Mouse (Mus musculus): ENCODE results near the gene Rho.

Rho gene

DNA sequence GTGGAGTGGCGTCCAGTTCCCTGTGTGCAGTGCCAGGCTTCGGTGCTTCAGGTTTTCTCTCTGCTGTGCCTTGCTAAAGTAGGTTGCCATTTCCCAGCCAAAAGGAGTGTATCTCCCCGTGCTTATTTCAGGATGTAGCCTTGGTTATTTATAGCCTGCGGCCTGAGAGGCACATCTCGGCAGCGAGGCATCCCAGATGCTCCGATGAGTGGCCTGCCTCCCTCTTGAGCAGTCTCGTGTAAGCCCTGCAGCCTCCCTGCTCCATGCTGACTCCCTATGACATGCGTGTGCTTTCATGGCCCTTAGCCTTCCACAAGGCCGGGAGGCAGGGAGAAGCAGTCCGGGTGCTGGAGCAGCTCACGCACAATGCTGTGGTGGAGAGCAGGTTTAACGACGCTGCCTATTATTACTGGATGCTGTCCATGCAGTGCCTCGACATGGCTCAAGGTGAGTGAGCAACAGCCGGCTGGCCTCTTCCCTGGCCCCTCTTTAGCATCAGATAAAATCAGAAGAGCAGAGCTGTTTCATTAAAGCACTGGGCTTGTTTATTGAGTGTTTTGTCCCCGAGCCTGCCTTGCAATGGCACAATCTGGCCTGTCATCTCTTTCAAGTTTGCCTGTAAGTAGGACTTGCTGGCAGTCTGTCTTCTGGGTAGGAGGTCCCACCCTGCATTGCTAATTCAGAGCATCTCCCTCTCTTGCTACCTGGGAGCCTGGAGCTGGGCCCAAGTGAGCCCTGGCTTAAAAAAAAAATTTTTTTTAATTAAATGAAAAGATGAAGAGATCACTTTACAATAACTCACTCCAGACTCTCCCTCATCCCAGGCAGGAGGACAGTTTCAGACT is 15.7 kb upstream of the Rho start:
- no peak for DNase-seq (ENCODE audit: low spot score)

GRCm38 (mm10) chr6:115916611-115917010 is 14.9 kb upstream of the Rho start:
- DNase-seq (ENCODE audit: low spot score): no peak

DNA sequence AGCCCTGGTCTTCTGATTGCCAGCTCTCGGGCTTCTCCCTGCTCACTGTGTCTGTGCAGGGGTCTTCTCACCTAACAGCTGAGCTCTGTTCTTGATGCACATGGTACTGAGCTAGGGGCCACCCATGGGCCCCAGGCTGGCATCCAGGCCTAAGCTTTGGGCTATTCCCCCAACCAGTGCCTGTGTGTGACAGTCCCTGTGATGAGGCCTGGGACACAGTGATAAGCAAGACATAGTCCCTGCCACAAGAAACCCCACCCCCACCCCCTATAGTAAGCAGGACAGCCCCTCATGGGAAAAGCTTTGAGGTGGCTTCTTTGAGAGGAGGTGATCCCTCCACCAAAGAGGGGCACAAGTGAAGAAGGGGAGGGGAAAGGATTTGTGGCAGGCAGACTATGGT is 12.9 kb upstream of the Rho start:
- DNase-seq (ENCODE audit: low spot score): no peak

- DNase-seq (ENCODE audit: low spot score): no peak
Measured at GRCm38 (mm10) chr6:115919876-115920275, 11.7 kb upstream of the Rho start.

DNA sequence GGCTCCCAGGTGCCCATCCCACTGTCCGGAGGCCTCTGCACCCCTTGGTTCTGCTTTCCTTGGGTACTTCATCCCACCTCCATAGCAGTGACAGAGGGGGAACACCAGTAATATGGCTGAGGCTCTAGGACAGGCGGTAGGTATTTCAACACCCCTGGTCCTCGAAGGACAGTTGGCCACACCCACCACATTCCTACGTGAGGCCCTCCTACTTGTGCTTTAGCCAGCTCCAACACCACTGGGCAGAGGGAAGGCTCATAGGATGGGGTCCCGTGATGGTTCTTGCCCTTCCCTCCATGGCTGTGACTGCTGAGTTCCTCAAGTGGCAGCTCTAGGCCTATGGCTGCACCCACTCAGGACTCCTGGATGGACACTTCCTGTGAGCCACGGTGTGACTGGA is 6.7 kb upstream of the Rho start:
- peak; percentile 16 for DNase-seq (ENCODE audit: low spot score)

- no peak for DNase-seq (ENCODE audit: low spot score)
Measured at GRCm38 (mm10) chr6:115926416-115926815, 5.1 kb upstream of the Rho start.

GRCm38 (mm10) chr6:115927292-115928242 is 4.0 kb upstream of the Rho start:
- no peak for DNase-seq (ENCODE audit: low spot score)

DNA sequence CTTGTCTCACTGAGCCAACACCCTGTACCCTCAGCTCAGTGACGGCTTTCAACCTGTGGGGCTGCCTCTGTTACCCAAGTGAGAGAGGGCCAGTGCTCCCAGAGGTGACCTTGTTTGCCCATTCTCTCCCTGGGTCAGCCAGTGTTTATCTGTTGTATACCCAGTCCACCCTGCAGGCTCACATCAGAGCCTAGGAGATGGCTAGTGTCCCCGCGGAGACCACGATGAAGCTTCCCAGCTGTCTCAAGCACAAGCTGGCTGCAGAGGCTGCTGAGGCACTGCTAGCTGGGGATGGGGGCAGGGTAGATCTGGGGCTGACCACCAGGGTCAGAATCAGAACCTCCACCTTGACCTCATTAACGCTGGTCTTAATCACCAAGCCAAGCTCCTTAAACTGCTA is 1.5 kb upstream of the Rho start:
- DNase-seq (ENCODE audit: low spot score): no peak

- DNase-seq (ENCODE audit: low spot score): no peak
Measured at GRCm38 (mm10) chr6:115932391-115932790, 843 bp downstream of the Rho start.

DNA sequence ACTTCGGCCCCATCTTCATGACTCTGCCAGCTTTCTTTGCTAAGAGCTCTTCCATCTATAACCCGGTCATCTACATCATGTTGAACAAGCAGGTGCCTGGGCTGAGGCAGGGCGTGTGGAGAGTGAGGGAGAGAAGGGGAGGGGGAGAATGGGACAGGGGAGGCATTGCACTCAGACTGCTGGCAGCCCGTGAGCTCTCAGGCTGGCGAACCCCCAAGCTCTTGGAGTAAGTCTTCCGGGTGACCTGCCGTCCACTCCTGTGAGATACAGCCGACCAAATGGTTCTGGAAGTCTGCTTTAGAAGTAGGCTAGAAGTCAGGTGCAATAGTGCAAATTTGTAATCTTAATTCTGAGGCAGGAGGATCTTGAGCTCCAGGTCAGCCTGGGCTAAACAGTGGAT is 4.0 kb downstream of the Rho start:
- DNase-seq (ENCODE audit: low spot score): no peak

- DNase-seq (ENCODE audit: low spot score): no peak
Measured at GRCm38 (mm10) chr6:115938011-115938410, 6.5 kb downstream of the Rho start.

- no peak for DNase-seq (ENCODE audit: low spot score)
Measured at GRCm38 (mm10) chr6:115938798-115939197, 7.2 kb downstream of the Rho start.

DNA sequence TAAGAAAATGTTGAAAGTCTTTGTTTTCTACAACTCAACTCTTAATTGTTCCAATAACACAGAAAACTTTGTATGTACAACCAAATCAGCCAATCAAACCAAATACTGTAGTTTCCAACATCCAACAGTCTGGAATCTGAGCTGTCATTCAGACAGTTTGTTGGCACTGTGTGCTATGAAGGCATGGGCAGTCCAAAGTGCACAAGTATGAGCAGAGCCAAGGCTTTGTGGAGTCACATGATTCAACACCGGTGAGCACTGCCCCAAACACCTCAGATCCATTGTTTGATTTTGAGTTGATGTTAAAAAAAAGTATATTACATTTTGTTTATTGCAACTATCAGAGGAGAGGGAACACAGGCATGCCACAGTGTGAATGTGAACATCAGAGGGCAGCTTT is 9.1 kb downstream of the Rho start:
- no peak for DNase-seq (ENCODE audit: low spot score)

DNA sequence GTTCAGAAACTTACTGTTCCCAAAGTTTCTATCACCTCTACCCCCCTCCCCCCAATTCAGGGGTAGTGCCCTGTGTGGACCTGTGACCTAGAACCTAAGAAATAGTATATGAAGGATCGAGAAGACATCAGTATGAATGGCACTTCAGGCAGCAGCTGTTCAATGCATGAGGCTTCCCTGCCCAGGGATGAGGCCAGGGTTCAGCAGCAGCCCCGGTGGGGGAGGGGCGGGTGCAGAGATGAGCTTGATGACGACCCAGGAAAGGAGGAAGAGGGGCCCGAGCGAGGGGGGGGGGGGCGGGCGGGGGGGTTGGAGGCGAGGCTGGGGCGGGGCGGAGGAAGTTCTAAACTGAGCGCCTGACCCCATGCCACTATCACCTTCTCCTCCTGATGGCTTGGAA is 9.6 kb downstream of the Rho start:
- peak; percentile 32 for DNase-seq (ENCODE audit: low spot score)

GRCm38 (mm10) chr6:115943498-115944427 is 12.2 kb downstream of the Rho start:
- DNase-seq (ENCODE audit: low spot score): no peak

DNA sequence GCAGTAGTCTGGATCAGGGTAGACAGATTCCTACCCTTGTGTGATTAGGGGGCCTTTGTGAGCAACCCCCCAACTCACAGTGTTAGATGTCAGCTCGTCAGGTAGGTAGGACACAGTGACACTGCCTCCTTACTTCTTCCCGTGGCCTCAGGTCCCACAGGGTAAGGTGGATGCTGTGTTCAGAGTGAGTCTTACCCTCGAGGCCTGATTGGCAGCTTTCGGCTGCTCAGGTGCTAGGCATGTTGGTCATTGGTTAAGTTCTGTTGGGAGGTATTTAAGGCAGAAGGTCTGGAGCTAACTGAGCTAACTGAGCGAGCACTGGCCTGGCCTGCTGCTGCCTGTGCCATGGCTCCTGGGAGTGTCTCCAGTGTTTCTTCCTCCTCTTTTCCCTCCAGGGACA is 13.1 kb downstream of the Rho start, which contains the start of gene H1foo:
Gene H1foo, plus strand, starts transcription at position 301 of the 400 bp plus-strand sequence.
- DNase-seq (ENCODE audit: low spot score): no peak

- no peak for DNase-seq (ENCODE audit: low spot score)
Measured at GRCm38 (mm10) chr6:115945633-115946032, 14.1 kb downstream of the Rho start.

DNA sequence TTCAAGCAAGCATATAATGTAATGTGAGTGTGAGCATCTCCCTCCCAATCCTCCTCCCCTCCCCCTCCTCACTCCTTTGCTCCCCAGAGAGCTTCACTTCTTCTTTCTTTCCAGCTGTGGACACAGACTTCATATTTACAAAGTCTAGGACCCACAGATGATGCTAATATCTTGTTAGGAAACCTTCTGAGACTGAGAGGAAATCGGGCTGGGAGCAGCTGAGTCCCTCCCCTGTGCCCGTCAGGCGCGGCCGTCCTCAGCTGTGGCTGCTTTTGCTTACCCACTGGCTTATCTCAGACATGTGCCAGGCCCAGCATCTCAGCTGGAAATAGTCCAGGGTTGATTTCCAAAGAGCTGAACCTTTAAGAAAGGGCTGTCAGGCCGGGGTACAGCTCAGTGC is 14.8 kb downstream of the Rho start:
- DNase-seq (ENCODE audit: low spot score): no peak

GRCm38 (mm10) chr6:115954506-115955074 is 23.0 kb downstream of the Rho start:
- DNase-seq (ENCODE audit: low spot score): no peak

DNA sequence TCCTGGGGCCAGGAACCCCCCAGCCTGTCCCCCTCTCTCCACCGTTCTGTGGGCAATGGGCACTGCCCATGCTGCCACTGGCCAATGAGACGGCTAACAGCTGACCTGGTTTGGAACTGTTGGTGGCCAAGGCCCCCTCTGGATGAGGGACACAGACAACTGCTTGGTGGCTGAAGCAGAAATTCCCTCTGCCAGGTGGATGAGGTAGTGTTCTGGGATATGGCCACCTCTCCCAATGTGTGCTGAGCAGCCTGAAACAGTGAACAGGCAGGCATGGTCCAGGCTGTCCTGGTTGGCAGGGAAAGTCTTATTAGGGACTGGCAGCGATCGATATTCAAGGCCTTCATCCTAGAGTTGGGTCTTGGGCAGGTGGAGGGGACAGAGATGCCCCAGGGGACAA is 23.6 kb downstream of the Rho start:
- no peak for DNase-seq (ENCODE audit: low spot score)

DNA sequence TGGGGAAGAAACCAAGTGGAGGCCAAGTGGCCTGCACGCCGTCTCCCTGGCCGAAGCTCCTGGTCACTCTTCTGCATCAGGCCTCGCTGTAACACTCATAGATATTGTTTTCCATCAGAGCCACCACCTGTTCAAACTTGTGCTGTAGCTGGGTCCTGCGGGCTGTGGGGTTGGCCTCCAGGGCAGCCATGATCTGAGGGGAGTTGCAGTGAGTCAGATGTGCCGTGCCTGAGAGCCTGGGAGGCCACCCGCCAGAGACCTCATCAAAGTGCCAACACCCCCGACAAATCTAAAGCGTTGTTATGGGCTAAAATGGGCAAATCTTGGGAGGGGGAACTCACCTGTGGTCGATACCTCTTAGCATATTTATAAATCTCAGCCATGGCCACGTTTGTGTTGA is 24.1 kb downstream of the Rho start:
- DNase-seq (ENCODE audit: low spot score): no peak
